1 mouse cellular context compared by ENCODE assay signal in the genomic region with DNA sequence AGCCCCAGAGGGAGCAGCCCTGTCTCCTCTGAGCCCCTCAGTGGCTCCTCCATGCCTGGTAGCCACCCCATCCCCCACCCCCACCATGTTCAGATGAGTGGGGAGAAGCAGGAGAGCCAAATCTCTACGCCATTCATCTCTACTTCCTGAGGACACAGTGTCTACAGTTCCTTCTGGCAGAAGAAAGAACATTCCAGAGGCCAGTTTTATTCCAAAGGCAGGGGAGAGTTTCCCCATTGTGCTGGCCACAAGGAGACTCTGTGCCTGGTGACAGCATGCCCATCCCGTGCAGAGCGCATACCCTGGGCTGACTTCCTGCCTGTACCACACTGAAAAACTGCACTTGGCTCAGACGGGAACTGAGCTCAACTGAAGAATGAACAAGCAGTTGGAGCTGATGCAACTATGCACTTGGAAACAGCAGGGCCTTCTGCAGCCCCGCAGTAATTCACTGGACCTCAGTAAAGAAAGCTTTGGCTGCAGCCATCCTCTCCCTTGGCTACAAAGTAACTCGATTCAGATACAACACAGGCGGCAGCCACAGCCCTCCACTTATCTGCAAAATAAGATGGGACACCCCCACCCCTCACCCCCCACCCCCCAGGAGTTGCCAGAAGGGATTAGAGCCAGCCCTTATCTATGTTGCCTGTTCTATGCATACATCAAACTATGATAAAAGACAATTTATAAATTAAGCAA.
TF ChIP-seq lines count a peak whose summit lies in the region.

No protein-coding gene starts in this region.

TF ChIP-seq in myocyte, 11 proteins besides CTCF, POLR2A, EP300 and RAD21:
- TF ChIP-seq TCF12 (IDR thresholded peaks at IDR 0.05; ENCODE audit: insufficient read depth, poor library complexity, severe bottlenecking) (no peak), USF1 (IDR thresholded peaks at IDR 0.05; ENCODE audit: low read depth) (no peak), E2F4 (IDR thresholded peaks at IDR 0.05; ENCODE audit: insufficient read depth) (no peak), SRF (IDR thresholded peaks at IDR 0.05; ENCODE audit: control insufficient read depth, insufficient read length, low read depth) (no peak), MYOG (IDR thresholded peaks at IDR 0.05; ENCODE audit: control insufficient read depth in 1 of 3, insufficient read depth in 1 of 3, insufficient read length in 2 of 3, low read depth in 2 of 3) (no peak), MAX (IDR thresholded peaks at IDR 0.05; ENCODE audit: low read depth) (no peak), MYOD1 (IDR thresholded peaks at IDR 0.05; ENCODE audit: control insufficient read depth in 1 of 3, insufficient read length in 2 of 3, low read depth in 2 of 3) (no peak), TCF3 (IDR thresholded peaks at IDR 0.05; ENCODE audit: insufficient read length, low read depth) (no peak), CEBPB (IDR thresholded peaks at IDR 0.05; ENCODE audit: insufficient read depth, poor library complexity, severe bottlenecking) (no peak), POLR2AphosphoS2 (IDR thresholded peaks at IDR 0.05; ENCODE audit: insufficient read length, low read depth) (no peak), REST (IDR thresholded peaks at IDR 0.05; ENCODE audit: insufficient read depth, insufficient read length) (no peak)
